Mouse (Mus musculus) heart, embryonic 14.5 days (tissue): ENCODE results near the gene Pacs2. TPM values are rescaled to one million over a fixed set of nuclear protein-coding genes. Genes with fewer than 3 reads are reported as not detected.

Experiments
- ATAC-seq: fragments of 200-750 bp; cut with Nextera tagmentation; 2 replicates; pipeline ENCODE4 v1.8.0; 2017; ENCODE audit warnings: low read depth, moderate TSS enrichment; ENCODE audit not compliant: insufficient number of reproducible peaks, insufficient read depth, low FRiP score
- H3K27ac ChIP-seq, 2 experiments: fragments of 200-500 bp in 1 of 2; fragments of 300-500 bp in 1 of 2; sonication (generic) in 1 of 2; replicated peaks in 1 of 2; 2 replicates each; pipeline ENCODE4 v1.5.1; 2012 to 2014; ENCODE audit warnings: low read depth in 2 of 2, low read length in 2 of 2, control low read depth in 1 of 2, mild to moderate bottlenecking in 1 of 2, mixed read lengths in 1 of 2; ENCODE audit not compliant: control insufficient read depth in 1 of 2, insufficient read depth in 1 of 2
- H3K27me3 ChIP-seq: fragments of 300-500 bp; sonication (generic); 2 replicates; pipeline ENCODE4 v1.6.1; 2014; ENCODE audit warnings: mild to moderate bottlenecking, low read length, control low read depth; ENCODE audit not compliant: control insufficient read depth, insufficient read depth
- H3K36me3 ChIP-seq: fragments of 300-500 bp; sonication (generic); 2 replicates; pipeline ENCODE4 v1.6.1; 2014; ENCODE audit warnings: mild to moderate bottlenecking, control low read depth, low read length, mixed read lengths; ENCODE audit not compliant: control insufficient read depth, insufficient read depth
- H3K4me1 ChIP-seq, 2 experiments: fragments of 200-500 bp in 1 of 2; fragments of 300-500 bp in 1 of 2; sonication (generic) in 1 of 2; 2 replicates each; pipeline ENCODE4 v1.6.1; 2012 to 2014; ENCODE audit warnings: low read length in 2 of 2, control low read depth in 1 of 2, mixed read lengths in 1 of 2; ENCODE audit not compliant: control insufficient read depth in 2 of 2, insufficient read depth in 2 of 2
- H3K4me2 ChIP-seq: fragments of 300-500 bp; sonication (generic); 2 replicates; pipeline ENCODE4 v1.6.1; 2014; ENCODE audit warnings: mild to moderate bottlenecking, low read length
- H3K4me3 ChIP-seq, 2 experiments: fragments of 200-500 bp in 1 of 2; fragments of 300-500 bp in 1 of 2; sonication (generic) in 1 of 2; 2 replicates each; pipeline ENCODE4 v1.5.1; 2012 to 2014; ENCODE audit warnings: low read length in 2 of 2, mild to moderate bottlenecking in 2 of 2, control low read depth in 1 of 2, low read depth in 1 of 2, moderate library complexity in 1 of 2; ENCODE audit not compliant: control insufficient read depth in 1 of 2, insufficient read depth in 1 of 2
- H3K9ac ChIP-seq: fragments of 300-500 bp; sonication (generic); 2 replicates; pipeline ENCODE4 v1.6.1; 2014; ENCODE audit warnings: mild to moderate bottlenecking, low read length
- H3K9me3 ChIP-seq: fragments of 300-500 bp; sonication (generic); 2 replicates; pipeline ENCODE4 v1.6.1; 2016; ENCODE audit warnings: low read length, control low read depth; ENCODE audit not compliant: control insufficient read depth
- WGBS: fragments of 180-500 bp; shearing (Covaris S2); extraction: QIAGEN DNeasy Blood & Tissue Kit; methylation state at CpG from one replicate; pipeline ENCODE4 v1.1.7; 2014; 5-methylcytosine and 5-hydroxymethylcytosine counted together
- polyA plus RNA-seq: library from polyadenylated mRNA; unstranded; fragments of >200 nt; fragmentation: Nextera tagmentation; extraction: Ambion mirVana; gene quantifications from 2 replicates; pipeline ENCODE4 v1.2.1, GENCODE M21; 2014

Pacs2 gene
- polyA plus RNA-seq, 1 experiment from 2014 or later, result 7.6 TPM

DNA sequence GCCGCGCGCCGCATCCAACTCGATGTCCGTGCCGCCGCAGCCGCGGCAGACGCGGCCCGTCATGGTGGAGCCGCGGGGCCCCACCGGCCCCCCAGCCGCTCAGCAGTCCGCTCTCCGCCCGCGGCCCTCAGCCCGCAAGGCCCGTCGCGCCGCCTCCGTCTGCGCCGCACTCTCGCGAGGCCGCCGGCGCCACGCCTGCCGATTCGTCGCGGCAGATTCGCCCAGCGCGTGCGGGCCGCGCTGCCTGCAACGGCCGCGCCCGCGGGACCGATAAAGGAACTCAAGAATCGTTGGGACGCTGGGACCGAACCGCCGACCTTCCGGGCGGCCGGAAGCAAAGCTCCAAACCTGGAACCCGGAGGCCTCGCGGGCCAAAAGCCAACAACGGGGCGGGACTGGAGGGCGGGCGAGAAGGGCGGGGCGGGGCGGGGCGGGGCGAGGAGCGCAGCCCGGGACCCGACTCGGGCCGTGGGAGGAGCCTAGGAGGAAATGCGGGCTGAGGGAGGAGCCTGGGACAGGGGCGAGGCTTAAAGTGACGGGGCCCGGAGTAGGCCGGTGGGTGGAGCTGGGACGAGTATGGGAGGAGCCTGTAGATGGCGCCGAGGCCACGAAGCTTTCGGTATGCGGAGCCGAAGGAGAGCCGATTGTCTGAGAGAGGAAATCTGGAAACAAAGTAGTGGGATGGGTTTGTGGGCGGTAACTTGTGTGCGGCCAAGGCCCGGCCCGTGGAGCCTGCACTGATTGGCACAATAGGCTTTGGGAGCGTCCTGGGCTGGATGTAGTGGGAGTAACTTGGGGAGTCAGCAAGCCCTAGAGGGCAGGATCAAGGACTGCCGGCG lies 13.8 kb upstream of the Pacs2 start, which contains the start of gene Brf1:
Gene Brf1, minus strand, starts transcription at position 411 of the 839 bp plus-strand sequence.
- H3K4me2 ChIP-seq, result peak within 1 kb of the TSS; percentile 81
- H3K4me1 ChIP-seq, result peaks cover 10 to 28% of the 10 kb centered on the region in 2 experiments
- WGBS, result under 1% methylated on average over 90 of the region's 96 CpGs
- peak within 1 kb of the TSS; percentile 83 to 98 for H3K27ac ChIP-seq
- ATAC-seq, result peak; percentile 98
- no peaks in the 10 kb centered on the region for H3K9me3 ChIP-seq
- H3K4me3 ChIP-seq, result peak within 1 kb of the TSS; percentile 91 to 97
- no peaks in the 10 kb centered on the region for H3K36me3 ChIP-seq
- peak within 1 kb of the TSS; percentile 96 for H3K9ac ChIP-seq
- H3K27me3 ChIP-seq, result no peaks in the 10 kb centered on the region

DNA sequence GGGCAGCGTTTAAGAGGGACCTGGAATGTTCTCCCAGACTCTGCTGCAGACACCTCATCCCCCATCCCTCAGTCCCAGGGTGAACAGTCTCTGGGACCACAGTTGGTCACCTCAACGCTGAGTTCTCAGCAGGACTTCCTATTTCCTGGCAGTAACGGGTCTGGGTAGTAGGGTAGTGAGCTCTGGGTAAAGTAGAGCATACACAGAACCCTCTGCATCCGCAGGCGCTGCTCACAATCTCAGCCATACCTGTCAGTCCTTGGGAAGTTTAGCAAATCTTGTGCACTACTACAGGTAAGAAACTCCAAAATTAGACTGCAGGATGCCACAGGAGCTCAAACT lies 13.2 kb upstream of the Pacs2 start:
- no peak for ATAC-seq
- WGBS, result 1% methylated on average over 5 of the region's 5 CpGs
- peak overlapping the region; percentile 67 for H3K9ac ChIP-seq

DNA sequence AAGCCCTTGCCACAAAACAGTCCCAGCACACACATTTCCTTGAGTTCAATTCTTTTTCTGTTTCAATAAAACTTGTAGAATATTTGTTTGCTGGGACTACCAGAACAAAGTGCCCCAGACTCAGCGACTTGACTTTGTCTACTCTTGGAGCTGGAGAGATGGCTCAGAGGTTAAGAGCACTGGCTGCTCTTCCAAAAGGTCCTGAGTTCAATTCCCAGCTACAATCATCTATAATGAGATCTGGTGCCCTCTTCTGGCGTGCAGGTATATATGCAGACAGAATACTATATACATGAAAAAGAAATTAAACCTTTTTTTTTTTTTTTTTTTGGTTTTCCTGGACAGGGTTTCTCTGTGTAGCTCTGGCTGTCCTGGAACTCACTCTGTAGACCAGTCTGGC lies 11.6 kb upstream of the Pacs2 start:
- H3K36me3 ChIP-seq, result no peaks in the 10 kb centered on the region
- no peaks in the 10 kb centered on the region for H3K9me3 ChIP-seq
- H3K9ac ChIP-seq, result no peak overlapping the region
- no peak overlapping the region for H3K4me2 ChIP-seq
- H3K4me1 ChIP-seq, result peaks cover 8 to 23% of the 10 kb centered on the region in 2 experiments
- 37% methylated on average over 2 of the region's 2 CpGs for WGBS
- ATAC-seq, result no peak
- H3K4me3 ChIP-seq, result no peak overlapping the region
- no peaks in the 10 kb centered on the region for H3K27me3 ChIP-seq
- no peak overlapping the region for H3K27ac ChIP-seq

More for the DNA sequence above, 13.2 kb upstream of the Pacs2 start:
- H3K9me3 ChIP-seq, result no peaks in the 10 kb centered on the region
- H3K27me3 ChIP-seq, result no peaks in the 10 kb centered on the region
- H3K36me3 ChIP-seq, result no peaks in the 10 kb centered on the region
- H3K4me1 ChIP-seq, result peaks cover 10 to 28% of the 10 kb centered on the region in 2 experiments
- peak overlapping the region; percentile 62 to 91 for H3K4me3 ChIP-seq
- H3K4me2 ChIP-seq, result peak overlapping the region; percentile 66
- peak overlapping the region; percentile 83 to 97 for H3K27ac ChIP-seq

DNA sequence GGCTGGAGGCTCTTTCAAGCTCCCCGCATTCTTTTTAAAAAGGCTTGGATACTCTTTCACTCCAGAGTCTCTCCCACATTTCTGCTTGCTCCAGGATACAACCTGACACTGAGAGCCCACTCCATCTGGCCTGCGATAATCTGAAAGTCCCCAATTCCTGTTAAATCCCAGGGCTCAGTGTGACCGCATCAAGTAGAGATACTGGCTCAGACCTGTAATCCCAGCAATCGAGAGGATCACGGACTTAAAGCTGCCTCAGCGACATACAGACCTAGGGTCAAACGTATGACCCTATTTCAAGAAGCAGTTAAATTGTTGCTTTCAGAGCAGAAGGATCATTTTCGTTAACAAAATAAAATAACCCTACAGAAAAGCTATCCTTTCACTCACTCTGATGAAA lies 10.3 kb upstream of the Pacs2 start:
- Histone ChIP-seq H3K27ac (no peak overlapping the region), H3K9ac (no peak overlapping the region), H3K36me3 (no peaks in the 10 kb centered on the region), H3K4me2 (no peak overlapping the region), H3K4me3 (no peak overlapping the region), H3K9me3 (no peaks in the 10 kb centered on the region), H3K4me1 (peaks cover 7 to 14% of the 10 kb centered on the region in 2 experiments), H3K27me3 (no peaks in the 10 kb centered on the region)
- WGBS, result 82% methylated on average over 8 of the region's 8 CpGs
- ATAC-seq, result no peak

DNA sequence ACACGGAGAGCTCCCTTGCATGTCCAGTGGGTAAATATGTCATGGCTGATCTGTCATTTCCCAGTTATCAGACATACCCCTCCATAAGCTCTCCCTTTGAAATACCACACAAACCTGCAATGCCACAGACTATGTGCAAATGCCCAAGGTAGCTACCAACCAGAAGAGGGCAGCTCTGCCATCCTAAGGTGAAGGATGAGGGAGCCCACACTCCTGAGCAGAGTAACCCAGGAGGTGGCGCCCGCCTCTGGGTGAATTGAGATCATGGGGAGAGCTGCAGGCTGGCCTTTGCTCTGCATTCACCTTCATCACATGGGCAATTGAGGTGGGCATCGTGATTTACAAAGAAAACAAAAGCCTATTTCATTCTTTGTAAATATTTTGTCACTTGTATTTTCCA lies 9.3 kb upstream of the Pacs2 start:
- Histone ChIP-seq H3K27ac (no peak overlapping the region), H3K27me3 (no peaks in the 10 kb centered on the region), H3K4me3 (no peak overlapping the region), H3K4me1 (peaks cover 7% of the 10 kb centered on the region in 2 experiments), H3K36me3 (no peaks in the 10 kb centered on the region), H3K4me2 (no peak overlapping the region), H3K9ac (no peak overlapping the region), H3K9me3 (no peaks in the 10 kb centered on the region)
- ATAC-seq, result no peak
- WGBS, result 21% methylated on average over 4 of the region's 4 CpGs

DNA sequence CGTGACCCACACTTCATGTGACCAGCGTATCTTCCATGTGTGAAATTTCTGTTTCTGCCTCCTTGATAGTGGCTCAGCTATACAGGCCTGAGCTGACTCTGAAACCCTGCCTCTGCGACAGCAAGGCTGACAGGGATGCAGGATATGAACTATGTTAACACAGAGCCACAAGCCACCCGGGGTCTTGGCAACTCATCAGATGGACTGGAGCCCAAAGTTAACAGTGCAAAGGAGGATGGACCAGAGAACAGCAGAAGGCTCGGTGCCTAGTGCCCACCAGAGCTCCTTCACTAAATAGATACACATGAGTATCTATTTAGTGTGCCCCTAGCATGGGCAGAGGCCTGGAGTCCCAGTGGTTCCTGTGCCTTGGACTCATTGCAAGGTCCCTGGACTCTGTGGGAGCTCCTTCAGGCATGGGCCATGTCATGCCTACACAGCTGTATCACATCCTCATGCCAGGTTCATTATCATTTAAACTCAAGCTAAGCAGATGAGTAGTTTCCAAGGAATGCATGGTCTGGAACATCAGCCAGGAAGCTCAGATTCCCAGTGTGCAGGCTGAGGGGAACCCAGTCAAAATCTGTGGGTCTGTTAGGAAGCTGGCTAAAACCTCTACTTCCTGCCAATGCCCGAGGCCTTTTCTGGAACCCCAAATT lies 2.5 kb upstream of the Pacs2 start:
- H3K4me2 ChIP-seq, result no peak overlapping the region
- no peaks in the 10 kb centered on the region for H3K27me3 ChIP-seq
- H3K36me3 ChIP-seq, result no peaks in the 10 kb centered on the region
- H3K9ac ChIP-seq, result no peak overlapping the region
- H3K27ac ChIP-seq, result 0 out of 4 replicates have a peak overlapping the region, but pooled peaks have one; percentile 8 to 12
- ATAC-seq, result no peak
- peaks cover 16 to 18% of the 10 kb centered on the region in 2 experiments for H3K4me1 ChIP-seq
- 73% methylated on average over 6 of the region's 6 CpGs for WGBS
- H3K4me3 ChIP-seq, result no peak overlapping the region
- H3K9me3 ChIP-seq, result no peaks in the 10 kb centered on the region

DNA sequence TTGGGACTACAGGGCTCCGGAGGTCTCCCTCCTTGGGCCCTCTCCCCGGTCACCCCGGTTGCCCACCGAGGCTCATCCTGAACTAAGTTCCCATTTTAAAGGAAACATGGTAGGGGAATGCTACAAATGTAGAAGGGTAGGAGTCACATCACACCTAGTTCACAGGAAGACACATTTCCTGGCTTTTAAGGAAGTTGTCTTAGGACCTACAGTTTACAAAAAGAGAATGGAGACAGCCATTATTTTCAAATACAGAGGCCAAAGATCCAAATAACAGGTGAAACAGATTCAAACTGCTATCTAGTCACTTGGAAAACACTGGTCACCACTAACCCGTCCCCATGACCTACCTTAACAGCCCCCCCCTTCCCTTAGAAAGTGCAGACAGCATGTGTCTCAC lies 1.9 kb upstream of the Pacs2 start:
- 85% methylated on average over 5 of the region's 5 CpGs for WGBS
- Histone ChIP-seq H3K27me3 (no peaks in the 10 kb centered on the region), H3K36me3 (no peaks in the 10 kb centered on the region), H3K9me3 (no peaks in the 10 kb centered on the region), H3K4me3 (no peak overlapping the region), H3K4me1 (peaks cover 16 to 18% of the 10 kb centered on the region in 2 experiments), H3K4me2 (no peak overlapping the region), H3K27ac (0 out of 4 replicates have a peak overlapping the region, but pooled peaks of 1 of the 2 experiments have one; percentile 71), H3K9ac (0 out of 2 replicates have a peak overlapping the region, but pooled peaks have one; percentile 87)
- ATAC-seq, result no peak
